Mouse (Mus musculus) kidney, embryonic 15.5 days (tissue): ENCODE data around the gene Kcnt1. TPM values are rescaled to one million over a fixed set of nuclear protein-coding genes. Genes with fewer than 3 reads are reported as not detected.
"Not testable (repeated sequence)": the region's sequence is repeated elsewhere in the genome, so short reads cannot be mapped to it uniquely, and the experiment has no call there.

Source experiments
- ATAC-seq: fragments of 200-750 bp; cut with Nextera tagmentation; replicated peaks from 2 replicates; pipeline ENCODE4 v1.8.0; 2017; ENCODE audit warnings: moderate TSS enrichment; ENCODE audit not compliant: low FRiP score
- H3K27ac ChIP-seq: fragments of 300-500 bp; sonication (generic); 2 replicates; pipeline ENCODE4 v1.5.1; 2015; ENCODE audit warnings: mild to moderate bottlenecking, inconsistent platforms
- H3K27me3 ChIP-seq: fragments of 300-500 bp; sonication (generic); 2 replicates; pipeline ENCODE4 v1.6.1; 2015; ENCODE audit warnings: inconsistent platforms
- H3K36me3 ChIP-seq: fragments of 300-500 bp; sonication (generic); 2 replicates; pipeline ENCODE4 v1.6.1; 2015; ENCODE audit warnings: inconsistent platforms
- H3K4me1 ChIP-seq: fragments of 300-500 bp; sonication (generic); 2 replicates; pipeline ENCODE4 v1.6.1; 2015; ENCODE audit warnings: inconsistent platforms
- H3K4me2 ChIP-seq: fragments of 300-500 bp; sonication (generic); 2 replicates; pipeline ENCODE4 v1.6.1; 2015; ENCODE audit warnings: moderate library complexity, mild to moderate bottlenecking, inconsistent platforms
- H3K4me3 ChIP-seq: fragments of 300-500 bp; sonication (generic); replicated peaks from 2 replicates; pipeline ENCODE4 v1.5.1; 2015; ENCODE audit warnings: mild to moderate bottlenecking, inconsistent platforms
- H3K9ac ChIP-seq: fragments of 300-500 bp; sonication (generic); 2 replicates; pipeline ENCODE4 v1.6.1; 2015; ENCODE audit warnings: mild to moderate bottlenecking, inconsistent platforms
- H3K9me3 ChIP-seq: fragments of 300-500 bp; sonication (generic); replicated peaks from 2 replicates; pipeline ENCODE4 v1.6.1; 2016; ENCODE audit warnings: inconsistent platforms
- WGBS: fragments of 180-500 bp; shearing (Covaris S2); methylation state at CpG from one replicate; pipeline ENCODE4 v1.1.7; 2015; ENCODE audit warnings: mixed read lengths; 5-methylcytosine and 5-hydroxymethylcytosine counted together
- polyA plus RNA-seq: library from polyadenylated mRNA; unstranded; fragments of >200 nt; fragmentation: Nextera tagmentation; extraction: Ambion mirVana; gene quantifications from 2 replicates; pipeline ENCODE4 v1.2.1, GENCODE M21; 2015

The Kcnt1 gene
- 0.37 and 0.96 TPM in 2 replicates for polyA plus RNA-seq

DNA sequence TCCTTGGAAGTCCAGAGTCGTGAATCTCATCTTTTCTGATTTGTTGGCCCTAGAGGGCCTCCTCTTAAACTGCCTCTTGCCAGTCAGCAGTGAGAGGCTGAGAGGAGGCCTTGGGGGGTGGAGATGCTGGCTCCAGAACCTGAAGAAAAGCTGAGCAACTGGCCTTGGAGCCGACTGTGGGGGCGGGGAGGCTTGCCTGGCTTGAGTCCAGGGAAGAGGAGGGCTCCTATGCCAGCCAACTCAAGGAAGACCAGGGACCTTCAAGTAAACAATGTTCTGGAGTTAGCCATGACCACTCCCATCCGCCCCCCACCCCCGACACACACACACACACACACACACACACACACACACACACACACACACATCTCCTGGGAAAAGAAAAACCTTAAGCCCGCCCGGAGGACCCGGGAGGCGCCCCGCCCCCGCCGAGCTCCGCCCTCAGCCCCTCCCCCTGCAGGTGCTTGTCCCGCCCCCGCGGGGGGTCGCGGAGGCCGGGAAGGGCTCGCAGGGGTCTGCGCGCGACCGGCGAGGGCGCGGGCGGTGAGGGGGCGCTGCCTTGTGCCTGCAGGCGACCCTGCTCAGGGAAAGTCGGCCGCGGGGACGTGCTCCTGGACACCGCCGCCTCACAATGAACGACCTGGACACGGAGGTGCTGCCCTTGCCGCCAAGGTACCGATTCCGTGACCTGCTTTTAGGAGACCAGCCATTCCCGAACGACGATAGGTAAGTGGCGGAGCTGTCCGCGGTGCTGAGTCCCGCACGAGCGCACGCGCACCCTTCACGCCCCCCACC, at the start of gene Kcnt1:
TSS of gene Kcnt1 (plus strand) at position 398 of the 795 bp plus-strand sequence.
- peak; percentile 40; the same call in 1 of the 2 replicates for ATAC-seq
- WGBS: 1% methylated on average over 51 of the region's 53 CpGs
- peak within 1 kb of the TSS; percentile 56 for H3K4me3 ChIP-seq
- H3K27me3 ChIP-seq: peaks cover 34% of the 10 kb centered on the region
- peaks cover 18% of the 10 kb centered on the region for H3K4me1 ChIP-seq
- H3K9me3 ChIP-seq: no peaks in the 10 kb centered on the region
- no peaks in the 10 kb centered on the region for H3K36me3 ChIP-seq
- peak within 1 kb of the TSS; percentile 97 for H3K4me2 ChIP-seq
- H3K27ac ChIP-seq: no peak within 1 kb of the TSS
- H3K9ac ChIP-seq: no peak within 1 kb of the TSS

DNA sequence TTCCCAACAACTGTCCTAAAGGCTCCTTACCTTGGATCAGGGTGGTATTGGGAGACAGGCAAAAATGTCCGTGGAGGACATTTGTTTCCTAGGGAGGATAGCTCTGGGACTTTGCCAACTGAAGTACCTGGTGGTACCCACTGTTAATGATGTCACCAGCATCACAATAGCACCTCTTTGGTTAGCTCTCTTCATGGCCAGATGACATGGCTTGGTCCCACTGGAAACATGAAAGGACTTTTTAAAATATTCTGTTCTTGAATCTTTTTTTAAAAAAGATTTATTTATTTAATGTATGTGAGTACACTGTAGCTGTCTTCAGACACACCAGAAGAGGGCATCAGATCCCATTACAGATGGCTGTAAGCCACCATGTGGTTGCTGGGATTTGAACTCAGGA, 47.8 kb upstream of the Kcnt1 start, which contains the start of gene Glt6d1:
TSS of gene Glt6d1 (minus strand) at position 101 of the 400 bp plus-strand sequence.
- not testable (repeated sequence) for H3K4me2 ChIP-seq, H3K4me3 ChIP-seq, H3K9me3 ChIP-seq, H3K27ac ChIP-seq, H3K9ac ChIP-seq, H3K4me1 ChIP-seq, H3K36me3 ChIP-seq, ATAC-seq, H3K27me3 ChIP-seq
- 65% methylated on average over 1 of the region's 1 CpGs for WGBS

DNA sequence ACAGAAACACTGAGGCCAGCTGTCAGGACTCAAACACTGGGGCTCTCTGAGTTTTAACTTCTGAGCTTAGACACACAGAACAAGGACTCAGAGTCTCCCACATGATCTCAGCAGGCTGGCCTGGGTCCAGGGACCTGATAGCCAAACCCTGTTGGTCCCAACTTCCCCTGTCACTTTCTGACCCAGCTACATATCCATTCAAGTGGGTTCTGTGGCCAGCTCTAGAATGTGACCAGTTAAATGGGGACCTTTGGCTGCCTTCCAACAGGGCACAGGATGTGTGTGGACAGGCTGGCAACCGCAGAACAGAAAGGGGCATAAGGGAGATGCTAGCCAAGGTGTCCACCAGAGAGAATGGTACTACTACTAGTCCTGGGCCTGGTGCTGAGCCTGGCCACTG, 40.7 kb upstream of the Kcnt1 start, which contains the start of gene Lcn9:
TSS of gene Lcn9 (plus strand) at position 348 of the 400 bp plus-strand sequence.
- Histone ChIP-seq H3K4me2 (no peak within 1 kb of the TSS), H3K27ac (no peak within 1 kb of the TSS), H3K27me3 (no peaks in the 10 kb centered on the region), H3K9ac (no peak within 1 kb of the TSS), H3K4me3 (no peak within 1 kb of the TSS), H3K36me3 (no peaks in the 10 kb centered on the region), H3K4me1 (no peaks in the 10 kb centered on the region), H3K9me3 (no peaks in the 10 kb centered on the region)
- WGBS: 94% methylated on average over 1 of the region's 1 CpGs
- no peak for ATAC-seq

GRCm38 (mm10) chr2:25824751-25825150, 38.8 kb upstream of the Kcnt1 start:
- Histone ChIP-seq H3K27ac (no peak overlapping the region), H3K4me1 (no peaks in the 10 kb centered on the region), H3K9ac (no peak overlapping the region), H3K27me3 (no peaks in the 10 kb centered on the region), H3K9me3 (no peaks in the 10 kb centered on the region), H3K36me3 (no peaks in the 10 kb centered on the region), H3K4me2 (no peak overlapping the region), H3K4me3 (no peak overlapping the region)
- WGBS: 86% methylated on average over 3 of the region's 3 CpGs
- ATAC-seq: no peak

GRCm38 (mm10) chr2:25828344-25828947, 35.1 kb upstream of the Kcnt1 start:
- no peak overlapping the region for H3K27ac ChIP-seq
- H3K27me3 ChIP-seq: no peaks in the 10 kb centered on the region
- H3K9ac ChIP-seq: no peak overlapping the region
- no peak overlapping the region for H3K4me3 ChIP-seq
- no peaks in the 10 kb centered on the region for H3K4me1 ChIP-seq
- ATAC-seq: no peak
- H3K4me2 ChIP-seq: no peak overlapping the region
- H3K36me3 ChIP-seq: no peaks in the 10 kb centered on the region
- WGBS: 77% methylated on average over 8 of the region's 8 CpGs
- H3K9me3 ChIP-seq: no peaks in the 10 kb centered on the region

GRCm38 (mm10) chr2:25830786-25831185, 32.7 kb upstream of the Kcnt1 start:
- no peak overlapping the region for H3K4me3 ChIP-seq

DNA sequence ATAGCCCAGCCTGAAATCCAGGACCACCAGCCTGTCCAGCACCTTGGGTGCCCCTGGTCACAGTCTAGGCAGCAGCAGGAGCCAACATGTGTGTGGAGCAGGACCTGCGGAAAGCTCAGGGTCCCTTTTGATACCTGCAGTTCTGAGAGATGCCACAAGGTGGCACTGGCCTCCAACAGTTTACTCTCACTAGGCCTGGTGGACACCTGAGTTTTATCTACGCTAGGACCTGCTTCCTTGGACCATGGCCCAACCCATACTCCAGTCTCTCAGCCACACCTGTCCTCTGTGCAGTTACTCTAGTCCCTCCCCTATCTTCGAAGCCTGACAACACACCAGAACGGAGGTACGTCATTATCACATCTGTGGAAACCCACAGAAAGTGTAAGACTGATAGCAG, 27.2 kb upstream of the Kcnt1 start:
- ATAC-seq: no peak
- Histone ChIP-seq H3K9me3 (no peaks in the 10 kb centered on the region), H3K27ac (no peak overlapping the region), H3K9ac (no peak overlapping the region), H3K27me3 (no peaks in the 10 kb centered on the region), H3K36me3 (no peaks in the 10 kb centered on the region), H3K4me2 (no peak overlapping the region), H3K4me1 (0 out of 2 replicates have a peak, but pooled peaks cover 2% of the 10 kb centered on the region), H3K4me3 (no peak overlapping the region)
- WGBS: 48% methylated on average over 5 of the region's 5 CpGs

More at GRCm38 (mm10) chr2:25830786-25831185, 32.7 kb upstream of the Kcnt1 start:
- no peak for ATAC-seq
- Histone ChIP-seq H3K4me1 (no peaks in the 10 kb centered on the region), H3K4me2 (no peak overlapping the region), H3K9me3 (no peaks in the 10 kb centered on the region), H3K36me3 (no peaks in the 10 kb centered on the region), H3K9ac (no peak overlapping the region), H3K27ac (no peak overlapping the region), H3K27me3 (no peaks in the 10 kb centered on the region)
- 88% methylated on average over 3 of the region's 3 CpGs for WGBS

DNA sequence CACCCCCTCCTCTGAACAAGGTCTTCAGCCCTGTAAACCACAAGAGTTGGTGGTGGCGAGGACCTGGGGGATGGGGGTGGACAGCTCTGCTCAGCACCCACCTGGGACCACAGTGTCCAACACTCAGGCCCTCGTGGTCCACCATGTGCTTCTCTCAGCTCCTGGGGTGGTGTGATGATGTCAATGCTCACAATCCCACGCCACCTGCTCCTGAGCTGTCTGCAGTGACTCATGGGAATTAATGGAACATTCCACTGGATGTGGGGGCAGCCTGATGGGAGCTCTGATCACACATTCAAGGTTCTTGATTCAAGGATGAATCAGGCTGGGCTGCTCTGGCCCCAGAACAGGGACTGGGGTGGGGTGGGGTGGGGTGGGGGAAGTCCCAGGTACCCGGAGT, 21.4 kb upstream of the Kcnt1 start:
- Histone ChIP-seq H3K27ac (no peak overlapping the region), H3K27me3 (no peaks in the 10 kb centered on the region), H3K4me1 (0 out of 2 replicates have a peak, but pooled peaks cover 2% of the 10 kb centered on the region), H3K4me3 (no peak overlapping the region), H3K36me3 (no peaks in the 10 kb centered on the region), H3K9ac (no peak overlapping the region), H3K4me2 (no peak overlapping the region), H3K9me3 (no peaks in the 10 kb centered on the region)
- 64% methylated on average over 4 of the region's 4 CpGs for WGBS
- ATAC-seq: no peak

DNA sequence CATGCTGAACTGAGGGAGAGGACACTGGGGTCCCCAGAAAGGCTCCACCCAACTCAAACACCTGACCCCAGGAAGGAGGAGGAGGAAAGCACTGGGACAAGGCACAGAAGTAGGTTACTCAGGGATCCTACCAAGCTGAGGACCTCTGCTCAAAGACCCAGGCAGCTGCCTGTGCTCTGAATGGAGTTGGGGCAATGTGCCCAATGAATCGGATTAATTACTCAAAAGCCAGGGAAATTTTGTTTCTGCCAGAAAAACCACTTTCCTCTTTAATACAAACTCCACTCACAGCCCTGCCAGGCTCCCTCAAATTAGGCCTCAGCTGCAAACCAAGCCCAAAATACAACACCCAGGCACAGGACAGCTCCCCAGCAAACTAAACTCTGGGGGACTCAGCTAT, 20.8 kb upstream of the Kcnt1 start:
- H3K9me3 ChIP-seq: no peaks in the 10 kb centered on the region
- no peak overlapping the region for H3K4me2 ChIP-seq
- no peak overlapping the region for H3K4me3 ChIP-seq
- no peaks in the 10 kb centered on the region for H3K27me3 ChIP-seq
- WGBS: 87% methylated on average over 1 of the region's 1 CpGs
- 0 out of 2 replicates have a peak, but pooled peaks cover 2% of the 10 kb centered on the region for H3K4me1 ChIP-seq
- no peaks in the 10 kb centered on the region for H3K36me3 ChIP-seq
- no peak overlapping the region for H3K9ac ChIP-seq
- H3K27ac ChIP-seq: no peak overlapping the region
- no peak for ATAC-seq

DNA sequence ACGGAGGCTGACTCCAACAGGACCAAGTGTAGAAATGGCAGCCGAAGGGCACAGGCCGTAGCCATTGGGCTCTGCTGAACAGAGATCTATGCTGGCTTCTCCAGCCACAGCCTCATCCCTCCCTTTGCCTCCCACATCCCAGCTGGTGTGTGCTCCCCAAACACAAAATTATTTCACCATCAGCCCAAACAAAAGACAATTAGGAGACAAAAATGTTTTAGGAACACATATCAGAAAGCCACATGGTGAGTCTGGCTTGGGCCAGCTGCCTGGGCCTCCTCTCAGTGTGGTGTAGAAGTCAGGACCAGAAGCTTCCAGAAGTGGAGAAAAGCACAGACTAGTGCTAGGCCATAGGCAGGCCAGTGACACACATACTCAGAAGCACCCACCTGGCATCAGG, 19.4 kb upstream of the Kcnt1 start:
- Histone ChIP-seq H3K4me3 (no peak overlapping the region), H3K36me3 (no peaks in the 10 kb centered on the region), H3K4me1 (0 out of 2 replicates have a peak, but pooled peaks cover 2% of the 10 kb centered on the region), H3K27ac (no peak overlapping the region), H3K27me3 (no peaks in the 10 kb centered on the region), H3K9ac (no peak overlapping the region), H3K4me2 (no peak overlapping the region), H3K9me3 (no peaks in the 10 kb centered on the region)
- WGBS: 89% methylated on average over 3 of the region's 3 CpGs
- ATAC-seq: no peak

- Histone ChIP-seq H3K9me3 (no peaks in the 10 kb centered on the region), H3K4me1 (no peaks in the 10 kb centered on the region), H3K27ac (no peak overlapping the region), H3K4me2 (no peak overlapping the region), H3K27me3 (no peaks in the 10 kb centered on the region), H3K4me3 (no peak overlapping the region), H3K36me3 (no peaks in the 10 kb centered on the region), H3K9ac (no peak overlapping the region)
- no peak for ATAC-seq
- WGBS: 77% methylated on average over 8 of the region's 8 CpGs
Measured at GRCm38 (mm10) chr2:25846516-25846915, 17.0 kb upstream of the Kcnt1 start.

GRCm38 (mm10) chr2:25847226-25847625, 16.3 kb upstream of the Kcnt1 start, which contains the start of gene Sohlh1:
Sohlh1 (minus strand) TSS chr2:25847248.
- no peaks in the 10 kb centered on the region for H3K4me1 ChIP-seq
- no peaks in the 10 kb centered on the region for H3K27me3 ChIP-seq
- no peak within 1 kb of the TSS for H3K9ac ChIP-seq
- no peaks in the 10 kb centered on the region for H3K36me3 ChIP-seq
- WGBS: 82% methylated on average over 16 of the region's 16 CpGs
- H3K4me3 ChIP-seq: no peak within 1 kb of the TSS
- no peak within 1 kb of the TSS for H3K27ac ChIP-seq
- no peak for ATAC-seq
- no peaks in the 10 kb centered on the region for H3K9me3 ChIP-seq
- H3K4me2 ChIP-seq: no peak within 1 kb of the TSS
